8 mouse cellular contexts compared by ENCODE assay signal in genomic region chr15:36938511-36939150, GRCm38 (mm10).
DNase-seq lines count a peak whose midpoint lies in the region; ATAC-seq and TF ChIP-seq lines count a peak whose summit lies in the region.

No protein-coding gene starts in this region.

- intact Hi-C loops in left cerebral cortex, adult 2 months (cut with DNase I) = loop anchor here (1.0 to 5.0 kb wide), 4 partner anchors 28 to 331 kb away; partner anchors contain the start of gene Zfp706

- peak overlapping the region; percentile 96 for H3K27ac ChIP-seq in left cerebral cortex, adult 2 months

- peak; percentile 97 for DNase-seq in ZHBTc4 (ENCODE audit: low read depth, low spot score)
- peak; percentile 96 to 99 for DNase-seq in cerebellum, postnatal 36 days
- DNase-seq in gastrocnemius, adult 8-10 months (ENCODE audit: low spot score in 2 of 2) = peak; percentile 80 to 84
- DNase-seq in hindlimb bud, embryonic 11.5 days (ENCODE audit: extremely low spot score, low read depth, low spot score) = peak; percentile 63
- peak; percentile 92 to 93 for DNase-seq in left cerebral cortex, adult 2 months (ENCODE audit: extremely low spot score in 1 of 2, low spot score in 2 of 2)
- peak; percentile 93 for DNase-seq in right cerebral cortex, adult 18-20 months
- peak; percentile 78 for DNase-seq in urinary bladder, adult 2 months (ENCODE audit: low spot score)

- no peak for TF ChIP-seq CTCF in left cerebral cortex, adult 2 months (IDR thresholded peaks at IDR 0.05)

- H3K4me3 ChIP-seq in left cerebral cortex, adult 2 months = peak overlapping the region; percentile 53

- peak; percentile 62 for ATAC-seq in megakaryocyte, adult 5-6 weeks (ENCODE audit: poor library complexity, severe bottlenecking)

Comparison
In these comparisons a context has a peak if more than half of its experiments do, and no peak if none do; other contexts are left out.
1. Peak in every context shown above with its lines: DNase-seq, ATAC-seq, H3K4me3 ChIP-seq and H3K27ac ChIP-seq.